Mouse (Mus musculus): ENCODE measurements around the gene Ascl3.

DNA sequence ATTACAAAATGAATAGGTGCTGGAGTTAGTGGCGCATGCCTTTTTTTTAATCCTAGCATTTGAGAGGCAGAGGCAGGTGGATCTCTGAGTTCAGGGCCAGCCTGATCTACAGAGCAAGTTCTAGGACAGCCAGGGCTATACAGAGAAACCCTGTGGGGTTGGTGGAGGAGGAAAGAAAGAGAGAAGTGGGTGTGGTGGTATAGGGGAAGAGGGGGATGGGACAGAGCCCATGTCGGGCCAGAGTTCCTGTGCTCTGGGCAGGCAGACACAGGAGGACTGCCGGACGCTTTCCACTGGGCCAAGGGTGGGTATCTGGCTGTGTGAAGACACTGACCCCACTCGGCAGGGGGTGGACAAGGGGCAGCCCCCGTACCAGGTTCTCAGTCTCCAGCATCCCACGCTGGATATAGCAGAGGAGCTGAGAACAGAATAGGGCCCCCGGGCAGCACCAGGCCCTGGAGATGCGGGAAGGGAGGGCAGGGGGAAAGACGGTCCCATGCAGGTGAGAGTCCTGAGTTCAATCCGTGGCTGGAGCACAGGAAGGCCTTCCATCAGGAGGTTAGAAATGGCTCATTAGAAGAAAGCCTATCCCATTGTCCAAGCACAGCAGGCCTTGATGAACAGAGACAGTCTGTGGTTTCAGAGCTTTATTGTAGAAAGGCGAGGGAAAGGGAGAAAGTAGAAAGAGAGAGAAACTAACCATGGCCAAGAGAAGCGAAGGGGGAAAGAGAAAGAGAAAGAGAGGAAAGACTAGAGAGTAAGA, 36.8 kb downstream of the Ascl3 start:
- TF ChIP-seq CTCF (IDR thresholded peaks at IDR 0.05; ENCODE audit: borderline replicate concordance, control insufficient read depth, extremely low read depth, insufficient read depth, low read length, poor library complexity) (no peak), POLR2A (IDR thresholded peaks at IDR 0.05; ENCODE audit: control insufficient read depth, extremely low read depth, insufficient read depth, low read length, poor library complexity) (no peak)
